Mouse (Mus musculus) Patski (cell line): ENCODE results near the gene Stx5a. TPM values are rescaled to one million over a fixed set of nuclear protein-coding genes. Genes with fewer than 3 reads are reported as not detected.
A peak's percentile ranks its signal among the peaks of the same experiment; 100 is the strongest.
"Not testable (repeated sequence)": the region's sequence is repeated elsewhere in the genome, so short reads cannot be mapped to it uniquely, and the experiment has no call there.

Experiments
- ATAC-seq: fragments of 100-300 bp; one replicate; pipeline ENCODE4 v1.8.0; 2021
- CTCF ChIA-PET: fragments of 350-600 bp; sonication (Branson Sonifier 250); formaldehyde crosslinking; loops from one replicate; lab custom pipeline; 2022; ENCODE audit warnings: inconsistent platforms; lab: Charles Lee
- POLR2A ChIA-PET: fragments of 350-600 bp; sonication (Branson Sonifier 250); formaldehyde crosslinking; loops from one replicate; lab custom pipeline; 2022; ENCODE audit warnings: antibody characterized with exemption, inconsistent platforms; lab: Charles Lee
- DNase-seq: peaks from one replicate; pipeline ENCODE4 v3.0.0-alpha.2; 2011; ENCODE audit warnings: low read depth, low spot score
- H3K27me3 ChIP-seq: fragments of 371-371 bp; one replicate; pipeline ENCODE4 v1.5.1; 2021
- CTCF ChIP-seq: fragments of 100-300 bp; IDR thresholded peaks from one replicate; pipeline ENCODE4 v1.5.1; 2021
- in situ Hi-C: fragments of 300-500 bp; cut with MboI; formaldehyde crosslinking; loops from 3 replicates; pipeline ENCODE4 v1.11.1; 2018; ENCODE audit warnings: low pct_unique_long_range_greater_than_20kb, mixed read lengths
- polyA plus RNA-seq: library from polyadenylated mRNA; unstranded; gene quantifications from one replicate; pipeline ENCODE4 v1.2.3, GENCODE M21; 2021

The Stx5a gene
- polyA plus RNA-seq, 1 experiment from 2014 or later: 116 TPM

DNA sequence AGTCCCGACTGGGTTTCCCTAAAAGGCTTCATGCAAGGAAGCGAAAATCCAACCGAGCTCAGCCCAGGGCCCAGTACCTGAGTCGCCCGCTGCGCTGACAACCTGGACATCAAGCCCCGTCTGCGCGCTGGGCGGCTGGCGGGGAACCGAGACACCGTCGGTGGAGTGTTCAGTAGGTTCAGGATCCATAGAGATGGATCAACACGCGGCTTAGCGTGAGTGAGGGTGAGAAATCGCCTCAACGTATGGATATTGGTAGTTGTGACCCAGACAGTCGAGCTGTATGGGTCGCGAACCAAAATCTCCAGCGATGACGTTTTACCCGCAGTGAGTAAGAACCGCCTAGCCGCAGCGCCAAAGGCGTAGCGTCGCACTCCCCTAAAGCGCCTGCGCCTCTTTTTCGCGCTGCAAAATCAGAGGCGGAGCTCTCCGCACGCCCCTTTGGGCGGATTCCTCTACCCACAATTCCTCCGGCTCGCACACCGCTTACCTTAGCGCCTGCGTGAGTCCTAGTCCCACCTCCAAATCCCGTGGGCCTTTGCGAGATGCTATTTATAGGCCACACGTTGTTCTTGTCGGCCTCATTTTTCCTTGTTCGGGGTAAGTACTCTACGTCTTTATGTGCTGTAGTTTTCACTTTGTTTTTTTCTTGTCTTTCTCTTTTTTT, 18.2 kb upstream of the Stx5a start, which contains the start of gene Slc3a2:
Gene Slc3a2 (minus strand): TSS at position 463 of the 667 bp plus-strand sequence.
- POLR2A ChIA-PET: interaction anchor here (0.7 to 3.6 kb wide), 9 partner anchors 10 to 1931 kb away, joined by 3 to 32 read pairs (median 4); partner anchors contain the start of genes Hnrnpul2 and Ttc9c
- in situ Hi-C loops: loop anchor here (25.0 kb wide), 1 partner anchor 1164 kb away; the partner anchor contains the start of gene Incenp
- no peaks in the 10 kb centered on the region for H3K27me3 ChIP-seq
- ATAC-seq (peak; percentile 93), DNase-seq (no peak)
- CTCF ChIA-PET: interaction anchor here (0.7 to 4.4 kb wide), 4 partner anchors 10 to 29 kb away, joined by 3 to 23 read pairs (median 4); no protein-coding TSS in a partner anchor
- no peak for TF ChIP-seq CTCF

DNA sequence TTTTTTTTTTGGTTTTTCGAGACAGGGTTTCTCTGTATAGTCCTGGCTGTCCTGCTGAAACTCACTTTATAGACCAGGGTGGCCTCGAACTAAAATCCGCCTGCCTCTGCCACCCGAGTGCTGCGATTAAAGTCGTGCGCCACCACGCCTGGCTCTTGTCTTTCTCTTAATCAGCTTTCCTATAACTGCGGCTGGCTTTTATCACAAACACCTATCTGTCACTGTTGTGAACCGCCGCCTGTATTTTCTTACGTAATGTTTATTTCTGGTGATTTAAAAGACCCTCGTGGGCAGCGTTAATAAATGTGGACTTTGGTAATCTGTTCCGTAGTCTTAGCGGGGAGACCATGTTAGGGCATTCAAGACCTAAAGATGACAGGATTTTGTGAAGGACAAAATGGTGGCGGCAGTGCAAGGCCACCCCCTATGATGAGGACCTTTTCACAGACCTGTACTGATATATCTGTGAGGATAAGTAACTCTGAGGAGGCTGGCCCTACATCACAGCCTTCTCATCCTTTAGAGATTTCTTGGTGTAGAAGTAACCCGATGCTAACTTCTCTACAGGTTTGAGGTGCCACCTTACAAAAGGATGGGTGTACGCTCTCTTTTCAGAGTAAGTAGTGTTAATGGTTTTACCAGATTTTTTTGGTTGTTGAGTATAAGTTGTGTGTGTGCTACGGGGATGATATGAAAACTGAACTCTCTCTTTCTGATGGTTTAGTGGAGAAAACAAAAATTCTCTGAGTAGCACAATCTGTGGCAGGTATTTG, 17.5 kb upstream of the Stx5a start:
- ChIA-PET CTCF (interaction anchor here (4.4 kb wide), 1 partner anchor 11 kb away, joined by 23 read pairs; no protein-coding TSS in a partner anchor), POLR2A (interaction anchor here (0.6 to 3.6 kb wide), 8 partner anchors 11 to 1930 kb away, joined by 3 to 32 read pairs (median 4); partner anchors contain the start of genes Hnrnpul2 and Ttc9c)
- no peak for TF ChIP-seq CTCF
- in situ Hi-C loops: loop anchor here (25.0 kb wide), 1 partner anchor 1164 kb away; the partner anchor contains the start of gene Incenp
- DNase-seq: no peak
- ATAC-seq: no peak
- H3K27me3 ChIP-seq: no peaks in the 10 kb centered on the region

DNA sequence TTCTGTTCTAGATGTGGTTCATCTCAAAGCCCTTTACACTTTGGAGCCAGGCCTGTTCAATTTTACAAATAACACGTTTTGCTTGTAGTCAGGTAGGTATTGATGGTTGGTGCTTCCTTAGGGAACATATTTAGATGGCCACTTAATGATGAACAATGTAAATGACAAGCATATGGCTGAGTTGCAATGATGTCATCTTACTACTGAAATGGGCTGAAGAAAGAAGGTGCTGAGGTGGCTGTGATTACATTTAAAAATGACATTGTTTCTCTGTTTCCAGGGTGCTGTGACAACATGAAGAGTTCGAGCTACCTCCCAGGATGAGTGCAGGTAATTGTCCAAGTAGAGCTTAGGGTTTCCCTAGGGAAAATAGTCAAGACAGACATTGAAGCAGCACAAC, 16.8 kb upstream of the Stx5a start:
- no peaks in the 10 kb centered on the region for H3K27me3 ChIP-seq
- in situ Hi-C loops: loop anchor here (25.0 kb wide), 1 partner anchor 1163 kb away; the partner anchor contains the start of gene Incenp
- DNase-seq (no peak), ATAC-seq (no peak)
- CTCF ChIA-PET: interaction anchor here (4.4 kb wide), 1 partner anchor 11 kb away, joined by 23 read pairs; no protein-coding TSS in a partner anchor
- TF ChIP-seq CTCF: no peak
- POLR2A ChIA-PET: interaction anchor here (0.6 to 3.6 kb wide), 3 partner anchors 11 to 231 kb away, joined by 3 to 32 read pairs (median 3); no protein-coding TSS in a partner anchor

DNA sequence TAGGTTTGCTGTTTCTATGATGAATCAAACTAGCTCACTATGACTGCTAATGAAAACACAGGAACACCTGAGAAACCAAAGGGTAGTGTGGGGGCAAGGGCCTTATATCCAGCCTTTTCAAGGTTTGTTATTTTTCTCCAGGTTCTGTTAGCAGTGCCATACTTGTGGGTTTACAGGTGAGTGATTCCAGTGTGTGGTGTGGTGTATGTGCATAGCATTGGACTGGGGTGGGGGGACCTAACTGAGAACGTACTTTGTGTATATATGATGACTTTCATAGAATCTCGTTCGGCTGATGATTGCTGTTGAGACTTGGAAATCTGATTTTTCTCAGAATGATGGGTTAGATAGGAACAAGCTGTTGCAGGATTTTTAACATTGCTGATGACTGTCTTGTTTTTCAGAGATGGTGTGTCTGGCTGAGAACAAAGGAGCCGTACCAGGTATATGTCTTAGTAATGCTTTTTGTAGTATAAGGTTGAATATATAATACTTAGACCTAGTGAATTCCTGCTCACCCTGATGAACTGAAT, 16.1 kb upstream of the Stx5a start:
- TF ChIP-seq CTCF: no peak
- DNase-seq (no peak), ATAC-seq (no peak)
- POLR2A ChIA-PET: interaction anchor here (0.6 to 3.6 kb wide), 6 partner anchors 8 to 230 kb away, joined by 3 to 32 read pairs (median 4); no protein-coding TSS in a partner anchor
- H3K27me3 ChIP-seq: no peaks in the 10 kb centered on the region
- in situ Hi-C loops: no loop called here
- CTCF ChIA-PET: interaction anchor here (2.1 to 4.4 kb wide), 2 partner anchors 8 to 12 kb away, joined by 12 to 23 read pairs; no protein-coding TSS in a partner anchor

DNA sequence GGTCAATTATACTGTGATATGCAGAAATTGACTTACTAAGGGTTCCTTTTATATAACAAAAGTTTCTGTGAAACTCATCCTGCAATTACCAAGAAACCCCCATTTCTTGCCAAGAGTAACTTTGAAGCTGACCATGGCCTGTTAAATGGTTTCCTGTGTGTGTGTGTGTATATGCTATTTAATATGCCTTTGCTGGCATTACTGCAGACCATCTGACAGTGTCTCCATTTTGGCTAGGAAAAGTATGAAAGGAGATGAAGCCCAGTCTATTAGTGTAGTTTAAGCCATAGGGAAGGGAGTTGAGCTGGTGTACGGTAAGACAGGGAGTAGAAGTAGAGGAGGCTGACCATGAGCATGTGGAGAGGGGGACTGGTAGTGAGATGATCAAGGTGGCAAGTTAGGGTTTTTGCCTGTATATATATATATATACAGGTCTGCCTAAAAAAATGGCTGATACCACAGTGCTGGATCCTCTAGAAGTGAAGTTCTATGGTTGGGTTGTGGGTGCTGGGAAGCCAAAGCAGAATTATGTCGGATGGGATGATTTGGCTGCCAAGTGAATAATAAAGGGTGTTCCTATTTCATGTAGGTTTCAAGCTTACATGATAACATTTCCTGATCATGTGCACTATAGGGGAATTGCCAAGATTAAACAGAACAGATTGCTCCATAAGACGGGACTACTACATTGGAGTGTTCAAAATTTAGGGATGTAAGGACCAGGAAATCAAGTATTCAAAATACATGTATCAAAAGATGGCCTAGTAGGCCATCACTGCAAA, 14.4 kb upstream of the Stx5a start:
- DNase-seq: no peak
- in situ Hi-C loops: no loop called here
- POLR2A ChIA-PET: interaction anchor here (0.6 to 1.5 kb wide), 4 partner anchors 9 to 14 kb away, joined by 3 to 7 read pairs (median 4); partner anchors contain the start of gene 1700092M07Rik
- no peaks in the 10 kb centered on the region for H3K27me3 ChIP-seq
- no peak for TF ChIP-seq CTCF
- CTCF ChIA-PET: interaction anchor here (1.0 to 2.1 kb wide), 4 partner anchors 9 to 14 kb away, joined by 3 to 12 read pairs (median 4); no protein-coding TSS in a partner anchor
- ATAC-seq: no peak

DNA sequence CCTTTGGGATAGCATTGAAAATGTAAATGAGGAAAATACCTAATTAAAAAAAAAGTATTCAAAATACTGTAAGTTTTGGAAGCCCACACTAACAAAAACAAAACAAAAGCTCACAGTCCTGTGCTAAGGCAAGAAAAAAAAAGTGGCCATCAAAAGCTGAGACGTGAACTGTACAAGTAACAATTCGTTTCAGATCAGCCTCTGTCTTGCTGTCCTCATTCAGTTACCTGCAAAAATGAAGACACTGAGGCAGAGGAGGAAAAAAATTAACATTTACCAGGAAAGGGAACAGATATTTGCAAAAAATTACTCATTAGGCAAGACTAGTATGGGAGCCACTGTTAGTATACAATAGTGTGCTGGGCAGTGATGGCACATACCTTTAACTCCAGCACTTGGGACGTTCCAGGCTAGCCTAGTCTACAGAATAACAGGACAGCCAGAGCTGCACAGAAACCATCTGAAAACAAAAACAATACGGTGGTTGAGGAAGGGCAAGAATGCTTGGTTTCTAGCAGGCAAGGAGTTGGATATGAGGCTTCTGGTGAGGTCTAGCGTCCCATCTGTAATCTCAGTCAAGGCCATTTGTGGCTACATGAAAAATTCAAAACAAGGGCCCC, 13.6 kb upstream of the Stx5a start:
- in situ Hi-C loops: no loop called here
- DNase-seq (no peak), ATAC-seq (no peak)
- peaks cover 3% of the 10 kb centered on the region for H3K27me3 ChIP-seq
- CTCF ChIA-PET: interaction anchor here (1.1 to 2.1 kb wide), 3 partner anchors 10 to 45 kb away, joined by 3 to 12 read pairs (median 5); no protein-coding TSS in a partner anchor
- TF ChIP-seq CTCF: no peak
- POLR2A ChIA-PET: interaction anchor here (1.3 kb wide), 1 partner anchor 10 kb away, joined by 3 read pairs; no protein-coding TSS in a partner anchor

DNA sequence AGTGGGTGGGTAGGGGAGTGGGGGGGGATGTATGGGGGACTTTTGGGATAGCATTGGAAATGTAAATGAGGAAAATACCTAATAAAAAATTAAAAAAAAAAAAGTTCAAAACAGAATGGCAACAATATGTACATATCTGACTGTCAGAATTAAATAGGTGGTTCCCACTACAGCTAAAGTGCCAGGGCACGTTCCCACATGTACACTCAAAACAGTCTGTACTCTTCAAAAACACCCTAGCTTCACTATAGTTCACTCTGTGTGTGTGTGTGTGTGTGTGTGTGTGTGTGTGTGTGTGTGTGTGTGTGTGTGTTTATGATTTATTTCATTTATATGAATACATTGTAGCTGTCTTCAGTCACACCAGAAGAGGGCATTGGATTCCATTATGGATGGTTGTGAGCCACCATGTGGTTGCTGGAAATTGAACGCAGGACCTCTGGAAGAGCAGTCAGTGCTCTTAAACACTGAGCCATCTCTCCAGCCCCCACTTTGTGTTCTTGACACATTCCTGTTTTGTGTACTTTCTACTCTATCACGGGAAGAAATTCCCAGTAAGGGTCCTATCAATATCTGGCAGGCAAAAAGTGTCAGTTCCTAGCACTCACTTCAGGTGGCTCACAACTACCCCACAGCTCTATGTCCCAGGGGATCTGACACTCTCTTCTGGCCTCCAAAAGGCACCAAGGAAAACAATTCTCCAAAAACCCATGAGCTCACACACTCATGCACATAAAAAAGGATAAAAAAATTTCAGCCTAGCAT, 12.7 kb upstream of the Stx5a start:
- in situ Hi-C loops, DNase-seq, H3K27me3 ChIP-seq, ATAC-seq: not testable (repeated sequence)
- POLR2A ChIA-PET: interaction anchor here (0.8 kb wide), 1 partner anchor 9 kb away, joined by 3 read pairs; no protein-coding TSS in a partner anchor
- CTCF ChIA-PET: interaction anchor here (1.1 to 1.7 kb wide), 3 partner anchors 9 to 46 kb away, joined by 3 to 5 read pairs (median 4); no protein-coding TSS in a partner anchor

DNA sequence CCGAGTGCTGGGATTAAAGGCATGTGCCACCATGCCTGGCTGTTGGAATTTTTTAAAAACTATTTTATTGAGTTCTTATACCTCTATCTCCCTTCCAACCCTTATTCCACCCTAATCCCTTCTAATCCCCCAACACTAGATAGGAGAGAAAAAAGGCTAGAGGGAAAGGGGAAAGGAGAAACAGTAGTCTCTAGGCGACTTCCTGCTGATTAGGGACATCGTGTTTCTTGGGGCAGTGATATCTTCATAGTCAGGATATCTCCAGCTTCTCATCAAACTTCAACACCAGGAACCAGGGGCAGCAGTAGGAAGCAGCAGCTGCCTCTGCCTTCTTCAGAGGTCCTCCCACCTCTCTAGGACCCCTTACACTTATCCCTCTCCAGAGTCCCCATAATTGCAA, 6.9 kb upstream of the Stx5a start:
- no peak for DNase-seq
- peaks cover 19% of the 10 kb centered on the region for H3K27me3 ChIP-seq
- in situ Hi-C loops: no loop called here
- no peak for TF ChIP-seq CTCF
- no peak for ATAC-seq
- CTCF ChIA-PET: interaction anchor here (1.2 kb wide), 1 partner anchor 21 kb away, joined by 4 read pairs; no protein-coding TSS in a partner anchor
- POLR2A ChIA-PET: interaction anchor here (1.2 kb wide), 1 partner anchor 21 kb away, joined by 3 read pairs; no protein-coding TSS in a partner anchor
